Mouse (Mus musculus) forebrain, embryonic 15.5 days (tissue): ENCODE measurements at regions not wholly inside any gene's neighbourhood (a gene's known extent, or its start where the extent isn't known, plus 50 kb on each side); places are given as distances from the start of the nearest gene placed in this dataset.
A peak's percentile ranks its signal among the peaks of the same experiment; 100 is the strongest.

Source experiments
- ATAC-seq: fragments of 200-750 bp; cut with Nextera tagmentation; replicated peaks from 2 replicates; pipeline ENCODE4 v1.8.0; 2017; ENCODE audit warnings: mild to moderate bottlenecking, moderate TSS enrichment, moderate library complexity
- H3K27ac ChIP-seq: fragments of 300-500 bp; sonication (generic); replicated peaks from 2 replicates; pipeline ENCODE4 v1.5.1; 2015; ENCODE audit warnings: mild to moderate bottlenecking, inconsistent platforms
- H3K27me3 ChIP-seq: fragments of 300-500 bp; sonication (generic); 2 replicates; pipeline ENCODE4 v1.6.1; 2015; ENCODE audit warnings: inconsistent platforms
- H3K36me3 ChIP-seq: fragments of 300-500 bp; sonication (generic); 2 replicates; pipeline ENCODE4 v1.6.1; 2015; ENCODE audit warnings: mild to moderate bottlenecking, inconsistent platforms
- H3K4me1 ChIP-seq: fragments of 300-500 bp; sonication (generic); 2 replicates; pipeline ENCODE4 v1.6.1; 2015; ENCODE audit warnings: inconsistent platforms
- H3K4me2 ChIP-seq: fragments of 300-500 bp; sonication (generic); replicated peaks from 2 replicates; pipeline ENCODE4 v1.6.1; 2015; ENCODE audit warnings: mild to moderate bottlenecking, inconsistent platforms
- H3K4me3 ChIP-seq: fragments of 300-500 bp; sonication (generic); 2 replicates; pipeline ENCODE4 v1.5.1; 2015; ENCODE audit warnings: mild to moderate bottlenecking, inconsistent platforms
- H3K9ac ChIP-seq: fragments of 300-500 bp; sonication (generic); replicated peaks from 2 replicates; pipeline ENCODE4 v1.6.1; 2015; ENCODE audit warnings: mild to moderate bottlenecking, inconsistent platforms
- H3K9me3 ChIP-seq: fragments of 300-500 bp; sonication (generic); 2 replicates; pipeline ENCODE4 v1.6.1; 2016; ENCODE audit warnings: inconsistent platforms
- WGBS: fragments of 180-500 bp; shearing (Covaris S2); methylation state at CpG from one replicate; pipeline ENCODE4 v1.1.7; 2015; ENCODE audit warnings: mixed read lengths; 5-methylcytosine and 5-hydroxymethylcytosine counted together

DNA sequence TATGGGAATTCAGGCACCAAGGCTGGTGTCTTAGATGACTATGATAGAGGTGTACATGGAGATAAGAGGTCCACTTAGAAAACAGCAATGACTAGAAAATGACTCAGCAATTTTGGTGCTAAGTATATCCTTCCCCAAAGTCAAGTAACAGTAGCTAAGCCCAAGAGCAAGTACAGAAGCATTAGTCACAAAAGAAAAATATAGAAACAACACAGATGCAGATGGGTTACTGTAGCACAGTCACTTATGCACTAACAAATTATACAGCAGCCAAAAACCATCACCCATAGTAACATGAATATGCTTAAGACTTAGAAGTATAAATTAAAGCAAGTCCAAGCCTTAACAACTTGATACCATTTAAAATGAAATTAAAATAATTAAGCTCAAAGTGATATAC, 378.5 kb upstream of the Meis2 start:
- ATAC-seq: no peak
- Histone ChIP-seq H3K4me2 (no peak overlapping the region), H3K27me3 (no peaks in the 10 kb centered on the region), H3K27ac (no peak overlapping the region), H3K9me3 (no peaks in the 10 kb centered on the region), H3K36me3 (no peaks in the 10 kb centered on the region), H3K4me3 (no peak overlapping the region), H3K9ac (no peak overlapping the region), H3K4me1 (peaks cover 4% of the 10 kb centered on the region)

DNA sequence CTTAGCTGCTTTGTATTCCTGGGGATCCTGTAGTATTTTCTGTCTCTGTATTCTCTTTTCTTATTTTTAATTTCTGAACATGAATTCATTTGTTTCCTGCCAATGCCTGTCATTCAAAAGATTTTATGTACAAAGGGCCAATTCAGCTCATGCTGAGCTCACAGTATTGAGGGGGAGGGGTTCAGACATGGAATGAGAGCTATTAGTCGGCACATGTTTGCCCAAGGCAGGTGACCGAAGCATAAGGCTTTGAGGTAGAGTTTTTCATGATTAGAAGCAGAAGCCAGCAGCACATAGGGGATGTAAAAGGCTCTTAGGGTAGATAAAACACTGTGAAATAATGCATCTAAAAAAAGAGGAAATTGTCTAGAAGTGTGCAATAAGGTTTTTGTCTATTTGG, 374.6 kb upstream of the Meis2 start:
- Histone ChIP-seq H3K9me3 (no peaks in the 10 kb centered on the region), H3K9ac (no peak overlapping the region), H3K27ac (no peak overlapping the region), H3K4me1 (peaks cover 4% of the 10 kb centered on the region), H3K27me3 (no peaks in the 10 kb centered on the region), H3K4me2 (no peak overlapping the region), H3K36me3 (no peaks in the 10 kb centered on the region), H3K4me3 (no peak overlapping the region)
- WGBS: 10% methylated on average over 2 of the region's 2 CpGs
- no peak for ATAC-seq

- Histone ChIP-seq H3K4me3 (no peak overlapping the region), H3K27ac (no peak overlapping the region), H3K27me3 (no peaks in the 10 kb centered on the region), H3K4me1 (no peaks in the 10 kb centered on the region), H3K4me2 (no peak overlapping the region), H3K36me3 (no peaks in the 10 kb centered on the region), H3K9ac (no peak overlapping the region), H3K9me3 (no peaks in the 10 kb centered on the region)
- no peak for ATAC-seq
Observed at GRCm38 (mm10) chr2:116433481-116433880, 367.8 kb upstream of the Meis2 start.

DNA sequence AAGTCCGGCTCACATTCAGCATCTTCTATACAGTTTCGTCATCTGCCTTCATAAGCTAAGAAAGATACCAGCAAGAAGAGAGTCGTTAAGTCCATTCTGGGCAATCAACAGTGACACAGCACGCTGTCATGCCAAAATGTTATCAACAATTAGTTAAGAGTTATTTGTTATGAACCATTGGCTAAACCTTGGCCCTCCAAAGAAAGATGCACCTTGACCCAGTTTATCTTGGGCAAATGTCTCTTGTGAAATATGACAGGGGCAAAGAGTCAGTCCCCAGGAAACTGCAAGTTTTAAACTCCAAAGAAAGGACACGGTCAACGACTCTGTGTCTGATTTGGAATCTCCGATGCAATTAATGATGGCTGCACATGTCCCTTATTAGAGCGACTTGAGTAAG, 358.5 kb upstream of the Meis2 start:
- no peaks in the 10 kb centered on the region for H3K4me1 ChIP-seq
- WGBS: 90% methylated on average over 8 of the region's 8 CpGs
- no peak overlapping the region for H3K27ac ChIP-seq
- H3K9ac ChIP-seq: no peak overlapping the region
- H3K4me2 ChIP-seq: no peak overlapping the region
- H3K4me3 ChIP-seq: no peak overlapping the region
- ATAC-seq: no peak
- no peaks in the 10 kb centered on the region for H3K27me3 ChIP-seq
- H3K9me3 ChIP-seq: no peaks in the 10 kb centered on the region
- no peaks in the 10 kb centered on the region for H3K36me3 ChIP-seq

DNA sequence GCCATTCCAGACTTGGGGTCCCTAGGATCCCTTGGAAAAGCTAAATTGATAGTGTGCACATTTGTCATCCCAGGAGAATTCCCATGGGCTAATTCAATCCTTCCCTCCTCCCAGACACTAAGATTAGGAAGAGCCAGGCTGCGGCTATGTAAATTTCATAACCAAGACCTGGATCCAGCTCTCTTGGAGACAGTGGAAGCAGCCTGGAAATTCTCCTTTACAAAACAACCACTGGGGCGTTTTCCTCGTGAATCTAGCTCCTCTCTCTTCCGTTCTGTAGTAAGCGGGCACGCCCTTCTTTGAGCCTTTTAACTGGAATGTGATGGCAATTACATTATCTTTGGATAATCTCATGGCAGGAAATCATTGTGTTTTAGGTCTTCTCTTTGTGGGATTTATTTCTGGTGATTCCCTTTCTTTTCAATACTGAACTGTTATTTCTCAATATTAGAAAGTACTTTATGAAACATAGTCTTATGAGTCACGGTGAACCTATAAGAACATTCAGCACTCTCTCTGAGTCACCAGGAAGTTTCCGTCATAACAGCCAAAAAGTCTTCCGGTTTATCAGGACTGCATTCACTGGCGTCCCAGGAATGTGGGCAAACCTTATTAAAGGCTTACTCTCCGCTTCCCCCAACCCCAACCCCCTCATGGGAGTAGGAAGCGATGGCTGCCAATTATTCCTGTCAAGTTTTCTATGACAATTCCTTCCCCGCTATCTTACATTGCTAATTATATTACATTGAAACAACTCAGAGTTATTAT, 352.0 kb upstream of the Meis2 start:
- 78% methylated on average over 13 of the region's 13 CpGs for WGBS
- Histone ChIP-seq H3K4me2 (no peak overlapping the region), H3K9me3 (no peaks in the 10 kb centered on the region), H3K4me3 (no peak overlapping the region), H3K9ac (no peak overlapping the region), H3K36me3 (no peaks in the 10 kb centered on the region), H3K4me1 (no peaks in the 10 kb centered on the region), H3K27ac (no peak overlapping the region), H3K27me3 (no peaks in the 10 kb centered on the region)
- no peak for ATAC-seq

DNA sequence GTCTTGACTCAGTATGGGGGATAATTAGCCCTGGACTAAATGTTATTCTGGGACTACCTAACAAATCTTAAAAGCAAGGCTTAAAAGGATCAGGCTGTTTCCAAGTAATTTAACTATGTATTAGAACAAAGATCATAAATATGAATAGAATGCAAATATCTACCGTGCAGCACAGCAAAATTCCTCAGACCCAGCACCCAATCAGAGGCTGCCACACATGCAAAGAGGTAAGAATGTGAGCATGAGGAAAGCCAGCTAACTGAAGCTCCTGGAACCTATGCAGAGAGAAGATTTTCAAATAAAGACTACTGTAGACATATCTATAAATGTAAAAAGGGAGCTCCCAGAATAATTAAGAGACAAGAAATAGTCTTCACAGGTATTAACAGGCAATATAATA, 350.1 kb upstream of the Meis2 start:
- Histone ChIP-seq H3K27ac (no peak overlapping the region), H3K4me2 (no peak overlapping the region), H3K4me1 (no peaks in the 10 kb centered on the region), H3K9ac (no peak overlapping the region), H3K36me3 (no peaks in the 10 kb centered on the region), H3K4me3 (no peak overlapping the region), H3K9me3 (no peaks in the 10 kb centered on the region), H3K27me3 (no peaks in the 10 kb centered on the region)
- WGBS: 28% methylated on average over 1 of the region's 1 CpGs
- no peak for ATAC-seq

- WGBS: 32% methylated on average over 1 of the region's 1 CpGs
- Histone ChIP-seq H3K36me3 (no peaks in the 10 kb centered on the region), H3K9ac (no peak overlapping the region), H3K27me3 (no peaks in the 10 kb centered on the region), H3K27ac (no peak overlapping the region), H3K9me3 (no peaks in the 10 kb centered on the region), H3K4me2 (no peak overlapping the region), H3K4me1 (no peaks in the 10 kb centered on the region), H3K4me3 (no peak overlapping the region)
- no peak; the same call in 1 of the 2 replicates for ATAC-seq
Observed at GRCm38 (mm10) chr2:116402113-116402512, 336.5 kb upstream of the Meis2 start.

- Histone ChIP-seq H3K36me3 (no peaks in the 10 kb centered on the region), H3K9ac (no peak overlapping the region), H3K27ac (no peak overlapping the region), H3K4me3 (no peak overlapping the region), H3K4me1 (no peaks in the 10 kb centered on the region), H3K4me2 (no peak overlapping the region), H3K9me3 (no peaks in the 10 kb centered on the region), H3K27me3 (no peaks in the 10 kb centered on the region)
- WGBS: 48% methylated on average over 1 of the region's 1 CpGs
- no peak for ATAC-seq
Observed at GRCm38 (mm10) chr2:116399966-116400365, 334.3 kb upstream of the Meis2 start.

DNA sequence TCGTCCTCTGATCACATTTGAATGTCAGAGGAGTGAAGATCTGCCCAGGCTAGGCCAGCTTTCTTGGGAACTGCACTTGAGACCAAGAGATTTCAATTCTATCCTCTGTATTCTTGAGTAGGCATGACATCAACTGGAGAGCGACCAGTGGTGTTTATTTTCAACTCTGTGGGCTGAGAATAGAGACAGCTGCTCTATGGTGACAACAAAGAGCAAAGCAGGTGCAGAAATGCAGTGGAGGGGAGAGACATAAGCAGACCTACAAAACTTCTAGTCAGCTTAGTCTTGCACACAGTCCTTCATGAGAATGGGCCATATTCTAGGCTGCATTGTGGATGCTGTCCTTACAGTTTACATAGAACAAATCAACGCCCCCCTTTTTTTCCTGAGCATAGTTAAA, 303.2 kb upstream of the Meis2 start:
- Histone ChIP-seq H3K4me2 (no peak overlapping the region), H3K9ac (no peak overlapping the region), H3K9me3 (no peaks in the 10 kb centered on the region), H3K4me1 (no peaks in the 10 kb centered on the region), H3K27ac (no peak overlapping the region), H3K27me3 (no peaks in the 10 kb centered on the region), H3K4me3 (no peak overlapping the region), H3K36me3 (no peaks in the 10 kb centered on the region)
- WGBS: 82% methylated on average over 3 of the region's 3 CpGs
- no peak for ATAC-seq

- Histone ChIP-seq H3K9me3 (no peaks in the 10 kb centered on the region), H3K4me1 (no peaks in the 10 kb centered on the region), H3K36me3 (no peaks in the 10 kb centered on the region), H3K9ac (no peak overlapping the region), H3K27ac (no peak overlapping the region), H3K27me3 (no peaks in the 10 kb centered on the region), H3K4me2 (no peak overlapping the region), H3K4me3 (no peak overlapping the region)
- no peak for ATAC-seq
- 73% methylated on average over 2 of the region's 2 CpGs for WGBS
Observed at GRCm38 (mm10) chr2:116364136-116364535, 298.5 kb upstream of the Meis2 start.

DNA sequence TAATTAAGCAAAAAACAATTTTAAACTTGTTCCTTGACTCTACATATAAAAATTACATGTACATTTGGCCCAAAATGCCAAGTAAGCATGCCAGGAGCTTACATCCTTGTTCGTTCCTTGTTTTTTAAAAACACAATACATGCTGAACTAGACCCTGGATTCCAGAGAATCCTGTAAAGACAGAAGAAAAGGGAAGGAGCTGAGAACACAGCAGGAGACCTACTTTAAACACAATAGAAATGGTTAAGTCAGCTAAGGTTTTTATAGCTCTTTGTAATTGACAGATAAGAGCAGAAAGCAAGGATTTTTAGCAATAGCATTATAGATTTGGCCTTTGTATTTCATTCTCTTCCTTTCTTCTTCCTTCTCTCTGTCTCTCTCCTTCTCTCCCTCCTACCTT, 292.5 kb upstream of the Meis2 start:
- Histone ChIP-seq H3K4me3 (no peak overlapping the region), H3K36me3 (no peaks in the 10 kb centered on the region), H3K27me3 (no peaks in the 10 kb centered on the region), H3K9me3 (no peaks in the 10 kb centered on the region), H3K27ac (no peak overlapping the region), H3K9ac (no peak overlapping the region), H3K4me2 (no peak overlapping the region), H3K4me1 (no peaks in the 10 kb centered on the region)
- WGBS: 9% methylated on average over 1 of the region's 1 CpGs
- ATAC-seq: no peak

DNA sequence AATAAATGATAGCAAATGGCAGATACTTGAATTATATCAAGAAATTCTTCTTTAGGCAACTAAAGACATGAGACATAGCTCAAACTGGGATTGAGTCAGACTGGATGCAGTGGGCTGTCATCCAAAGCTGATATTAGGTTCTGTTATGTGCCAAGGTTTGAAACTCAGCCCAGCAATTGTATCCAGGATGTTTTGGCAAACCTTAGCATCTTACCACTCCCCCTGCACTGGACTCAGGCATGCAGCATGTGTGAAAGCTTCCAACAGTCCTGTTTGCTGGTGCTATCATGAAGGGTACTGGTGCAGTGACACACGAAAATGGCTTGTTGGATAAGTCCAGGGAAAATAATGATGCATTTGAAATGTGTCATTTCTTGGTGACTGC, 282.9 kb upstream of the Meis2 start:
- Histone ChIP-seq H3K9me3 (no peaks in the 10 kb centered on the region), H3K27ac (no peak overlapping the region), H3K9ac (no peak overlapping the region), H3K4me2 (no peak overlapping the region), H3K27me3 (no peaks in the 10 kb centered on the region), H3K4me1 (peaks cover 6% of the 10 kb centered on the region; the same call in 1 of the 2 replicates), H3K4me3 (no peak overlapping the region), H3K36me3 (no peaks in the 10 kb centered on the region)
- peak; percentile 72 for ATAC-seq
- WGBS: 75% methylated on average over 1 of the region's 1 CpGs

DNA sequence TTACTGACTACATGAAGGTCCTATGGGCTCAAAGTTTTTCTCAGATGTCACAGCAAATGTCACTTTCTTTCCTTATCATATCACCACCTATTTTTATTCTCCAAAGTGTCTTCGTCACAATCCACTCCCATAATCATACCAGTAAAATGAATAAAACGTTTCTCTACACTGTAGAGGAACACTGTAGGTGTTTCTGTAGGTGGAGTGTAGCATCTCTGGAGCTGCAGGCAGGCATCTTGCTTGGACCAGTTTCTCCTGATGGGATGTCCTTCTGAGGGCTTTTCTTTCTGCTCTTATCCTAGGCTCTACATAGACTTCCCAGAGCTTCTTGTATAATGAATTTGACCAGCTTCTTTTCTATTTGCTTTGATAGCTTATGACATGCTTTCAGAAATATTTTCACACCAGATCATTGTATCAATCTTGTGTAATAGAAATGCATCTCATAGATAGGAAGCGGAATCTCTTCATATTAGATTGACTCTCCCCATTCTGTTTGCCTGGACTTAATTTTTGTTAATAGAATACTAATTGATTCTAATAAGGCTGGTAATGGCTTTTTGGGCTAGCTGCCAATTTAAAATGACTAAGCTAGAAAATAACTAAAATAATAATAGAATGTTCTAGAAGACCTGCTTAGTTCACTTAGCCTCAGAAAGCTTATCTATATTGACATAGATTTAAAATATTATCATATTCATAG, 282.3 kb upstream of the Meis2 start:
- H3K9ac ChIP-seq: no peak overlapping the region
- ATAC-seq: no peak
- H3K36me3 ChIP-seq: no peaks in the 10 kb centered on the region
- no peak overlapping the region for H3K4me3 ChIP-seq
- WGBS: 77% methylated on average over 3 of the region's 3 CpGs
- H3K27ac ChIP-seq: no peak overlapping the region
- peaks cover 6% of the 10 kb centered on the region; the same call in 1 of the 2 replicates for H3K4me1 ChIP-seq
- no peaks in the 10 kb centered on the region for H3K27me3 ChIP-seq
- H3K9me3 ChIP-seq: no peaks in the 10 kb centered on the region
- no peak overlapping the region for H3K4me2 ChIP-seq
